Mouse (Mus musculus) hindbrain, postnatal 0 days (tissue): Measurements from ENCODE around the gene Rps27l. TPM values are rescaled to one million over a fixed set of nuclear protein-coding genes. Genes with fewer than 3 reads are reported as not detected.

Source experiments
- ATAC-seq: fragments of 200-750 bp; cut with Nextera tagmentation; 2 replicates; pipeline ENCODE4 v1.8.0; 2017; ENCODE audit warnings: mild to moderate bottlenecking, moderate TSS enrichment, moderate library complexity
- DNase-seq: peaks from one replicate; pipeline ENCODE4 v3.0.0-alpha.2; 2015; ENCODE audit warnings: low spot score
- H3K27ac ChIP-seq: fragments of 300-500 bp; sonication (generic); 2 replicates; pipeline ENCODE4 v1.5.1; 2014; ENCODE audit warnings: mild to moderate bottlenecking
- H3K27me3 ChIP-seq: fragments of 300-500 bp; sonication (generic); 2 replicates; pipeline ENCODE4 v1.6.1; 2014; ENCODE audit warnings: low read length, mixed read lengths; ENCODE audit not compliant: insufficient read depth
- H3K36me3 ChIP-seq: fragments of 300-500 bp; sonication (generic); 2 replicates; pipeline ENCODE4 v1.6.1; 2014; ENCODE audit warnings: low read length, mixed read lengths; ENCODE audit not compliant: insufficient read depth
- H3K4me1 ChIP-seq: fragments of 300-500 bp; sonication (generic); 2 replicates; pipeline ENCODE4 v1.6.1; 2014; ENCODE audit warnings: antibody characterized with exemption, low read length, mixed read lengths; ENCODE audit not compliant: insufficient read depth
- H3K4me2 ChIP-seq: fragments of 300-500 bp; sonication (generic); 2 replicates; pipeline ENCODE4 v1.6.1; 2014; ENCODE audit warnings: low read depth, mild to moderate bottlenecking, low read length, moderate library complexity, mixed read lengths
- H3K4me3 ChIP-seq: fragments of 300-500 bp; sonication (generic); 2 replicates; pipeline ENCODE4 v1.5.1; 2014; ENCODE audit warnings: low read length
- H3K9ac ChIP-seq: fragments of 300-500 bp; sonication (generic); replicated peaks from 2 replicates; pipeline ENCODE4 v1.6.1; 2014; ENCODE audit warnings: mild to moderate bottlenecking, low read length, moderate library complexity, mixed read lengths
- H3K9me3 ChIP-seq: fragments of 300-500 bp; sonication (generic); 2 replicates; pipeline ENCODE4 v1.6.1; 2016; ENCODE audit warnings: low read length, mixed read lengths
- CTCF ChIP-seq: IDR thresholded peaks from 2 replicates; pipeline ENCODE4 v1.5.1; 2016; ENCODE audit warnings: antibody characterized with exemption, control low read depth, low read depth
- WGBS: fragments of 180-500 bp; shearing (Covaris S2); extraction: QIAGEN DNeasy Blood & Tissue Kit; methylation state at CpG from one replicate; pipeline ENCODE4 v1.1.7; 2014; 5-methylcytosine and 5-hydroxymethylcytosine counted together
- polyA plus RNA-seq: library from polyadenylated mRNA; unstranded; fragments of >200 nt; fragmentation: Nextera tagmentation; extraction: Ambion mirVana; gene quantifications from 2 replicates; pipeline ENCODE4 v1.2.1, GENCODE M21; 2015
- total RNA-seq: library from RNA; depleted of rRNA; stranded (reverse); fragments of >200 nt; gene quantifications from 2 replicates; pipeline ENCODE4 v1.2.3, GENCODE M21; 2014

Rps27l gene
- total and polyA plus RNA-seq, 2 experiments from 2014 or later, result 61.0 to 258 TPM

GRCm38 (mm10) chr9:66961478-66961877 is 15.6 kb downstream of the Rps27l start:
- WGBS, result 72% methylated on average over 3 of the region's 3 CpGs
- Histone ChIP-seq H3K4me3 (no peak overlapping the region), H3K27ac (no peak overlapping the region), H3K4me1 (no peaks in the 10 kb centered on the region), H3K27me3 (no peaks in the 10 kb centered on the region), H3K4me2 (no peak overlapping the region), H3K9ac (no peak overlapping the region), H3K9me3 (no peaks in the 10 kb centered on the region), H3K36me3 (no peaks in the 10 kb centered on the region)
- no peak for ATAC-seq
- TF ChIP-seq CTCF, result no peak
- no peak for DNase-seq

GRCm38 (mm10) chr9:66967492-66967891 is 21.6 kb downstream of the Rps27l start:
- Histone ChIP-seq H3K9me3 (no peaks in the 10 kb centered on the region), H3K9ac (no peak overlapping the region), H3K27ac (no peak overlapping the region), H3K36me3 (peaks cover 15% of the 10 kb centered on the region; the same call in 1 of the 2 replicates), H3K4me2 (no peak overlapping the region), H3K4me3 (no peak overlapping the region), H3K27me3 (no peaks in the 10 kb centered on the region), H3K4me1 (no peaks in the 10 kb centered on the region)
- no peak for TF ChIP-seq CTCF
- no peak for DNase-seq
- WGBS, result 85% methylated on average over 8 of the region's 8 CpGs
- ATAC-seq, result no peak

- H3K4me3 ChIP-seq, result no peak overlapping the region
- no peaks in the 10 kb centered on the region for H3K4me1 ChIP-seq
- H3K27me3 ChIP-seq, result no peaks in the 10 kb centered on the region
- H3K4me2 ChIP-seq, result no peak overlapping the region
- WGBS, result 86% methylated on average over 8 of the region's 8 CpGs
- H3K36me3 ChIP-seq, result peaks cover 15% of the 10 kb centered on the region; the same call in 1 of the 2 replicates
- no peaks in the 10 kb centered on the region for H3K9me3 ChIP-seq
- no peak for TF ChIP-seq CTCF
- no peak overlapping the region for H3K9ac ChIP-seq
- H3K27ac ChIP-seq, result no peak overlapping the region
- ATAC-seq, result no peak
- DNase-seq, result no peak
Measured at GRCm38 (mm10) chr9:66971116-66971515, 25.2 kb downstream of the Rps27l start.

GRCm38 (mm10) chr9:66974721-66975225 is 28.9 kb downstream of the Rps27l start:
- H3K4me1 ChIP-seq, result no peaks in the 10 kb centered on the region
- WGBS, result under 1% methylated on average over 36 of the region's 41 CpGs
- peak overlapping the region; percentile 94 for H3K27ac ChIP-seq
- DNase-seq (peak; percentile 75), ATAC-seq (peak; percentile 90)
- H3K4me3 ChIP-seq, result peak overlapping the region; percentile 94
- H3K9me3 ChIP-seq, result no peaks in the 10 kb centered on the region
- H3K27me3 ChIP-seq, result no peaks in the 10 kb centered on the region
- no peak for TF ChIP-seq CTCF
- peaks cover 4% of the 10 kb centered on the region; the same call in 1 of the 2 replicates for H3K36me3 ChIP-seq
- H3K9ac ChIP-seq, result peak overlapping the region; percentile 81
- H3K4me2 ChIP-seq, result peak overlapping the region; percentile 66

- H3K36me3 ChIP-seq, result no peaks in the 10 kb centered on the region
- peak within 1 kb of the TSS; percentile 66 for H3K4me2 ChIP-seq
- H3K4me1 ChIP-seq, result no peaks in the 10 kb centered on the region
- H3K27me3 ChIP-seq, result no peaks in the 10 kb centered on the region
- no peaks in the 10 kb centered on the region for H3K9me3 ChIP-seq
- TF ChIP-seq CTCF, result no peak
- peak within 1 kb of the TSS; percentile 81 for H3K9ac ChIP-seq
- H3K27ac ChIP-seq, result peak within 1 kb of the TSS; percentile 94
- ATAC-seq (peak; percentile 98), DNase-seq (peak; percentile 95)
- H3K4me3 ChIP-seq, result peak within 1 kb of the TSS; percentile 94
- under 1% methylated on average over 32 of the region's 32 CpGs for WGBS
Measured at GRCm38 (mm10) chr9:66975239-66975645, 29.4 kb downstream of the Rps27l start, which contains the start of gene Lactb. TSS of gene Lactb (minus strand) at chr9:66975484.

- no peak for ATAC-seq
- no peak for TF ChIP-seq CTCF
- H3K4me2 ChIP-seq, result no peak overlapping the region
Measured at GRCm38 (mm10) chr9:66977121-66977520, 31.2 kb downstream of the Rps27l start.

GRCm38 (mm10) chr9:66977982-66978381 is 32.1 kb downstream of the Rps27l start:
- 94% methylated on average over 1 of the region's 1 CpGs for WGBS
- DNase-seq, result no peak
- H3K27ac ChIP-seq, result no peak overlapping the region

More at GRCm38 (mm10) chr9:66977121-66977520, 31.2 kb downstream of the Rps27l start:
- DNase-seq, result no peak
- Histone ChIP-seq H3K36me3 (no peaks in the 10 kb centered on the region), H3K27me3 (no peaks in the 10 kb centered on the region), H3K9ac (no peak overlapping the region), H3K9me3 (no peaks in the 10 kb centered on the region), H3K4me3 (no peak overlapping the region), H3K4me1 (no peaks in the 10 kb centered on the region), H3K27ac (no peak overlapping the region)
- 76% methylated on average over 5 of the region's 5 CpGs for WGBS

More at GRCm38 (mm10) chr9:66977982-66978381, 32.1 kb downstream of the Rps27l start:
- no peak overlapping the region for H3K4me2 ChIP-seq
- no peak for ATAC-seq
- H3K4me1 ChIP-seq, result no peaks in the 10 kb centered on the region
- no peaks in the 10 kb centered on the region for H3K9me3 ChIP-seq
- H3K9ac ChIP-seq, result no peak overlapping the region
- no peak overlapping the region for H3K4me3 ChIP-seq
- no peak for TF ChIP-seq CTCF
- H3K36me3 ChIP-seq, result no peaks in the 10 kb centered on the region
- H3K27me3 ChIP-seq, result no peaks in the 10 kb centered on the region
